Mouse (Mus musculus) forebrain, embryonic 14.5 days (tissue): Measurements from ENCODE around the gene Med8. TPM values are rescaled to one million over a fixed set of nuclear protein-coding genes. Genes with fewer than 3 reads are reported as not detected.

ENCODE experiments used
- ATAC-seq: fragments of 200-750 bp; cut with Nextera tagmentation; 2 replicates; pipeline ENCODE4 v1.8.0; 2017; ENCODE audit warnings: mild to moderate bottlenecking, moderate library complexity
- DNase-seq: peaks from one replicate; pipeline ENCODE4 v3.0.0-alpha.2; 2015; ENCODE audit warnings: low spot score
- H3K27ac ChIP-seq: fragments of 300-500 bp; sonication (generic); 2 replicates; pipeline ENCODE4 v1.5.1; 2014; ENCODE audit warnings: low read depth, mild to moderate bottlenecking, control low read depth, low read length, moderate library complexity
- H3K27me3 ChIP-seq: fragments of 300-500 bp; sonication (generic); replicated peaks from 2 replicates; pipeline ENCODE4 v1.6.1; 2014; ENCODE audit warnings: low read length, control low read depth, mixed read lengths; ENCODE audit not compliant: control insufficient read depth, insufficient read depth
- H3K36me3 ChIP-seq: fragments of 300-500 bp; sonication (generic); 2 replicates; pipeline ENCODE4 v1.6.1; 2014; ENCODE audit warnings: low read length, control low read depth; ENCODE audit not compliant: control insufficient read depth, insufficient read depth
- H3K4me1 ChIP-seq: fragments of 300-500 bp; sonication (generic); 2 replicates; pipeline ENCODE4 v1.6.1; 2014; ENCODE audit warnings: antibody characterized with exemption, low read length, control low read depth; ENCODE audit not compliant: control insufficient read depth, insufficient read depth
- H3K4me2 ChIP-seq: fragments of 300-500 bp; sonication (generic); 2 replicates; pipeline ENCODE4 v1.6.1; 2014; ENCODE audit warnings: mild to moderate bottlenecking, control low read depth, low read length
- H3K4me3 ChIP-seq: fragments of 300-500 bp; sonication (generic); 2 replicates; pipeline ENCODE4 v1.5.1; 2014; ENCODE audit warnings: low read depth, low read length, control low read depth
- H3K9ac ChIP-seq: fragments of 300-500 bp; sonication (generic); 2 replicates; pipeline ENCODE4 v1.6.1; 2014; ENCODE audit warnings: mild to moderate bottlenecking, low read length, control low read depth, moderate library complexity
- H3K9me3 ChIP-seq: fragments of 300-500 bp; sonication (generic); replicated peaks from 2 replicates; pipeline ENCODE4 v1.6.1; 2016; ENCODE audit warnings: low read length, control low read depth, mixed read lengths; ENCODE audit not compliant: control insufficient read depth
- WGBS: fragments of 180-500 bp; shearing (Covaris S2); extraction: QIAGEN DNeasy Blood & Tissue Kit; methylation state at CpG from one replicate; pipeline ENCODE4 v1.1.7; 2014; 5-methylcytosine and 5-hydroxymethylcytosine counted together
- polyA plus RNA-seq: library from polyadenylated mRNA; unstranded; fragments of >200 nt; fragmentation: Nextera tagmentation; extraction: Ambion mirVana; gene quantifications from 2 replicates; pipeline ENCODE4 v1.2.1, GENCODE M21; 2014

Gene Med8
- polyA plus RNA-seq, 1 experiment from 2014 or later = 119 TPM

- no peak overlapping the region for H3K9ac ChIP-seq
- H3K4me3 ChIP-seq = no peak overlapping the region
- no peak overlapping the region for H3K27ac ChIP-seq
- WGBS = 96% methylated on average over 6 of the region's 6 CpGs
- H3K4me2 ChIP-seq = no peak overlapping the region
- no peaks in the 10 kb centered on the region for H3K27me3 ChIP-seq
- H3K4me1 ChIP-seq = no peaks in the 10 kb centered on the region
- DNase-seq (no peak), ATAC-seq (no peak)
- H3K36me3 ChIP-seq = peaks cover 98% of the 10 kb centered on the region
- no peaks in the 10 kb centered on the region for H3K9me3 ChIP-seq
These were observed 10.7 kb upstream of the Med8 start for GRCm38 (mm10) chr4:118398400-118398799.

- Histone ChIP-seq H3K4me3 (no peak overlapping the region), H3K9ac (no peak overlapping the region), H3K27me3 (no peaks in the 10 kb centered on the region), H3K9me3 (no peaks in the 10 kb centered on the region), H3K36me3 (peaks cover 76% of the 10 kb centered on the region), H3K4me1 (no peaks in the 10 kb centered on the region), H3K4me2 (no peak overlapping the region), H3K27ac (no peak overlapping the region)
- DNase-seq = no peak
- ATAC-seq = no peak
- 95% methylated on average over 3 of the region's 3 CpGs for WGBS
These were observed 7.7 kb upstream of the Med8 start for GRCm38 (mm10) chr4:118401421-118401820.

GRCm38 (mm10) chr4:118401918-118402317 is 7.2 kb upstream of the Med8 start:
- no peak overlapping the region for H3K4me2 ChIP-seq
- ATAC-seq (no peak), DNase-seq (no peak)
- WGBS = 95% methylated on average over 5 of the region's 5 CpGs
- H3K4me1 ChIP-seq = no peaks in the 10 kb centered on the region
- peaks cover 71% of the 10 kb centered on the region for H3K36me3 ChIP-seq
- no peak overlapping the region for H3K9ac ChIP-seq
- H3K27me3 ChIP-seq = no peaks in the 10 kb centered on the region
- no peaks in the 10 kb centered on the region for H3K9me3 ChIP-seq
- no peak overlapping the region for H3K4me3 ChIP-seq
- H3K27ac ChIP-seq = no peak overlapping the region

GRCm38 (mm10) chr4:118402701-118403100 is 6.4 kb upstream of the Med8 start:
- no peak overlapping the region for H3K4me3 ChIP-seq
- H3K4me2 ChIP-seq = no peak overlapping the region
- no peak overlapping the region for H3K9ac ChIP-seq
- no peaks in the 10 kb centered on the region for H3K9me3 ChIP-seq
- no peaks in the 10 kb centered on the region for H3K27me3 ChIP-seq
- H3K36me3 ChIP-seq = peaks cover 64% of the 10 kb centered on the region
- WGBS = 91% methylated on average over 12 of the region's 12 CpGs
- no peak for ATAC-seq
- no peaks in the 10 kb centered on the region for H3K4me1 ChIP-seq
- H3K27ac ChIP-seq = no peak overlapping the region
- no peak for DNase-seq

GRCm38 (mm10) chr4:118410871-118411270 is 1.7 kb downstream of the Med8 start:
- Histone ChIP-seq H3K27ac (no peak overlapping the region), H3K4me3 (no peak overlapping the region), H3K4me1 (peaks cover 12% of the 10 kb centered on the region), H3K4me2 (no peak overlapping the region), H3K9ac (no peak overlapping the region), H3K9me3 (no peaks in the 10 kb centered on the region), H3K36me3 (peaks cover 49% of the 10 kb centered on the region), H3K27me3 (no peaks in the 10 kb centered on the region)
- ATAC-seq (no peak), DNase-seq (no peak)
- WGBS = 89% methylated on average over 5 of the region's 5 CpGs

- ATAC-seq (no peak), DNase-seq (no peak)
- Histone ChIP-seq H3K9ac (no peak overlapping the region), H3K36me3 (peaks cover 73% of the 10 kb centered on the region), H3K4me3 (no peak overlapping the region), H3K4me2 (no peak overlapping the region), H3K4me1 (peaks cover 7% of the 10 kb centered on the region), H3K9me3 (no peaks in the 10 kb centered on the region), H3K27ac (no peak overlapping the region), H3K27me3 (no peaks in the 10 kb centered on the region)
- 100% methylated on average over 5 of the region's 5 CpGs for WGBS
These were observed 4.4 kb downstream of the Med8 start for GRCm38 (mm10) chr4:118413553-118413952.

- H3K9me3 ChIP-seq = no peaks in the 10 kb centered on the region
- no peaks in the 10 kb centered on the region for H3K27me3 ChIP-seq
- ATAC-seq = no peak
- H3K4me1 ChIP-seq = no peaks in the 10 kb centered on the region
- peaks cover 91% of the 10 kb centered on the region for H3K36me3 ChIP-seq
- no peak for DNase-seq
- H3K27ac ChIP-seq = no peak overlapping the region
- no peak overlapping the region for H3K9ac ChIP-seq
- H3K4me3 ChIP-seq = no peak overlapping the region
- 86% methylated on average over 2 of the region's 2 CpGs for WGBS
- no peak overlapping the region for H3K4me2 ChIP-seq
These were observed 6.6 kb downstream of the Med8 start for GRCm38 (mm10) chr4:118415779-118416178.

GRCm38 (mm10) chr4:118416329-118416728 is 7.2 kb downstream of the Med8 start:
- H3K4me3 ChIP-seq = no peak overlapping the region
- H3K36me3 ChIP-seq = peaks cover 92% of the 10 kb centered on the region
- H3K9ac ChIP-seq = no peak overlapping the region
- H3K27ac ChIP-seq = no peak overlapping the region
- DNase-seq (no peak), ATAC-seq (no peak)
- no peaks in the 10 kb centered on the region for H3K4me1 ChIP-seq
- 90% methylated on average over 5 of the region's 5 CpGs for WGBS
- H3K9me3 ChIP-seq = no peaks in the 10 kb centered on the region
- no peak overlapping the region for H3K4me2 ChIP-seq
- no peaks in the 10 kb centered on the region for H3K27me3 ChIP-seq

GRCm38 (mm10) chr4:118417112-118417797 is 8.1 kb downstream of the Med8 start:
- Histone ChIP-seq H3K4me1 (no peaks in the 10 kb centered on the region), H3K4me2 (no peak overlapping the region), H3K36me3 (peaks cover 92% of the 10 kb centered on the region), H3K9me3 (no peaks in the 10 kb centered on the region), H3K9ac (no peak overlapping the region), H3K27ac (no peak overlapping the region), H3K4me3 (no peak overlapping the region), H3K27me3 (no peaks in the 10 kb centered on the region)
- ATAC-seq (no peak), DNase-seq (no peak)
- WGBS = 80% methylated on average over 13 of the region's 13 CpGs
